Mouse (Mus musculus) kidney, postnatal 4 days (tissue): ENCODE data around the gene Ccdc97.
"Not testable (repeated sequence)": the region's sequence is repeated elsewhere in the genome, so short reads cannot be mapped to it uniquely, and the experiment has no call there.

Experiments
- DNase-seq, 2 experiments: peaks; one replicate each; pipeline ENCODE4 v3.0.0; 2021; ENCODE audit warnings: mixed read lengths in 2 of 2

Gene Ccdc97

DNA sequence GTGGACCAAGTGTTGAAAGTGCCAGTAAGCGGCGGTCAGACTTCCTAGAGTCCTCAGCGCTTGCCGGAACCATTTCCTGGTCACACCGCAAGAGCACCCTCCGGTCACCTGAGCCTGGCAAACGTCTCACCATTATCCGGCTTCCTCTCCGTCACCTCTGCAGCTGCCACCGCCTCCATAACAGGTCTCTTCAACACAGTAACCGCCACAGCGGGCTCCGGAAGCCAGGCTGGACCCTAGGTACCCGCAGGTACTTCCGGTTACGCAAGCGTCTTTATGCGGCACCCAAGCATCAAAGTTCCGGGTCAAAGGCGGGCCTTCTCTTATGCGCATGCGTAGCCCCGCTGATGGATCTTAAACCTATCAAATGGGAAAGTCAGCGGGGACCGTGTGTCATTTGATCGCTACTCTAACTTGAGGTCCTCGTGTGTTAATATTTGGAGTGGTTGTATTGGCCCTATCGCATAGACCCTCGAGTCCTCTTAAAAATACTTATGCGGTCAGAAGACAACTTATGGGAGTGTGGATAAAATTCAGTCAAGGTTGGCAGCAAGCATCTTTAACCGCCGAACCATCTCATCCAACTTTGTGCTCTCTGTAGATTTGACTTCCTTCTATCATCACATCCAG is at the start of gene Ccdc97:
Gene Ccdc97, minus strand, starts transcription at position 301 of the 630 bp plus-strand sequence.
- DNase-seq = peak; percentile 93 to 95

- no peak for DNase-seq
Measured at GRCm38 (mm10) chr7:25768229-25768628, 49.3 kb upstream of the Ccdc97 start.

- no peak for DNase-seq
Measured at GRCm38 (mm10) chr7:25766108-25766507, 47.2 kb upstream of the Ccdc97 start.

GRCm38 (mm10) chr7:25764221-25764620 is 45.3 kb upstream of the Ccdc97 start:
- peak; percentile 55 to 73 for DNase-seq

DNA sequence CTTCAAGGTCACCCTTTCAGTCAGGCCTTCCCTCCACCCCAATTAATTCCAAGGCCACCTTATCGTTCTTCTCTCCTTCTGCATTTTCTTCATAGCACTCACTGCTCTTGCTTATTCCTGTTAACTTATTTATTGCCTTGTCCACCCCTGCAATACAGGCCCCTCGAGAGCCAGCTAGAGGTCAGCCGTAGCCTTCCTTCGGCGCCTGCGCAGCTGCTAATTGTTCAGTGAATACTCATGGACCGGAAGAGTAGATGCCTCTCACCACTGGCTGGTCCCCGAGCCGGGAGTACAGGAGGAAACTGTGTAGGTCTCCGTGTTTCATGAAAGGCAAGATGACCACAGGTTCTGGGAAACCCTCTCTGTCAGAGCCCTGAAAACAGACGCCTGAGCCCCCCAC is 44.8 kb upstream of the Ccdc97 start:
- DNase-seq = peak; percentile 75 to 85

DNA sequence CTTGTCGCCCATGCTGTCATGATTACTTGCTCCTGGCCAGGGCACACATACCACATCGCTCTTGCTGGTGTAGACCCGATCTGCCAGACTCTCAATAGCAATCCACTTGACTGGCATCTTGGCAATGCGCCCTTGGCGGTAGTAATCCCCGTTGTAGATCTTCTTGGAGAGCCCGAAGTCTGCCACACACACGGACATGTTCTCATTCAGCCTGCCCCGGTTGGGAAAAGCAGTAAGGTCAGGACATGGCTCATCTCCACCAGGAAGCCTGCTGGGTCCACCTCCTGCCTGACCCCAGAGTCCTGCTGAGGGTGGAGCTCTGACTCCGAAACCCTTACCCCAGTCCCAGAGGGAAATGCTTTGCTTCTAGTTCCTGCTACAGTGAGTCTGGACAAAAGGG is 42.5 kb upstream of the Ccdc97 start:
- no peak for DNase-seq

DNA sequence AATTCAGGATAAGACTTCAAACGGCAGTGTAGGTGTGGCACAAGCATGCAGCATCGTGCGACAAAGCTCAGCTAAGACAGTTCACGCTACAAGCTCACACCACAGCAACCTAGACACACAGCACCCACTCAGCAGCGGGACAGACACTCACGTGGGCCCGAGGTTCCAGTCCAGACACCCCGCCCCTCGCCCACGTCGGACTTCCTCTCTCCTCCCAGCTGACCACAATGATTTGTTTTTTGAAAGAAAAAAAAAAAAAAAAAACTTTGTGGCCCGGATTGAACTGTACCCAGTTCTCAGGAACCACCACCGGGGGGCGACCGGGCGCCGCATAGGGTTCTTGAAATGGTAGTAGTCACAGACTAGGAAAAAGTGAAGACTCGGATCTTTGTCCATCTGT is 37.1 kb upstream of the Ccdc97 start:
- peak; percentile 96 to 97 for DNase-seq

GRCm38 (mm10) chr7:25755468-25755833 is 36.6 kb upstream of the Ccdc97 start:
- peak; percentile 71 to 83 for DNase-seq

DNA sequence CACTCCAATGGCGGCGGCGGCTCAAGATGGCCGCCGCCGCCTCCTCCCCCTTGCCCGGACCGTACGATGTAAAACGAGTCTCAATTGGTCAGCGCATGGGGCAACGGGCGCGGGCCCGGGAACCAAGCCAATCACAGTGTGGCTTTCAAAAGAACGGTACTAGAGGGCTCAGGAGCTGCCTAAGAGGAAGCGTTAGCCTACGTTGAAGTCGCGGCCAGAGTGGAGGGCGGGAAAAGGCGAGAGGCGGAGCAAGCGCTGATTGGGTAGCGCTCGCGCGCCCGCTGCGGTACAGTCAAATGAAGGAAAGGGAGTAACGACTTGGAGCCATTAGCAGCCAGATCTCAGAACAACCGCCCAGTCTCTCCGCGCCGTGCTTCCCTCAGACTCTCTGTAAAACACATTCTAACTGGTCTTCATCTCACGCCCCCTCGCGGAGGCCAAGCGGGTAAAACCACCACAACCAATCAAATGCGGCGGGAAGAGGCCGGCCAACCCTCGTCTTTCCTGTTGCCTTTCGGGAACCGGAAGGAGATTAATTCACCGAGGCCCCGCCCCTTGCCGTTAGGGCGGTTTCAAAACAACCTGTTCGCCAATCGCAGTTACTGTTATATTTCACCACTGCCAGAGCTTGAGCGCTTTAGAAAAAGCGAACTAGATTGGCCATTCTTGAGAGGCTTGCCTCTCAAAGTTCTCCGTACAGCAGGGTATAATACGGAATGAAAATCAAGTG is 36.0 kb upstream of the Ccdc97 start, which contains the start of gene Hnrnpul1:
Gene Hnrnpul1, minus strand, starts transcription at position 20 of the 730 bp plus-strand sequence.
- DNase-seq = peak; percentile 98 to 99

DNA sequence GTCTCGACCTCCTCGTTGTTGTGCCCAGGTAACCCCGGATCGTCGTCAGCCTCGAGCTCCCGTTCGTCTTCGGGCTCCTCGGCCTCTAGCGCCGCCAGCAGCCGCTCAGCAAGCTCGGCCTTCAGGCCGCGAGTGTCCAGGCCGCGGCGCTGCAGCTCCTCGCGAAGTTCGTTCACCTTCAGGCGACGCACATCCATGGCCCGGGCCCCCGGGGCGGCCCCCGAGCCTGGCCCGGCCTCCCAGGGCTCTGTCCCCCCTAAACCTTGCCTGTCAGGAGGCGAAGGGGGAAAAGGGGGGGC is 35.5 kb upstream of the Ccdc97 start:
- no peak for DNase-seq

DNA sequence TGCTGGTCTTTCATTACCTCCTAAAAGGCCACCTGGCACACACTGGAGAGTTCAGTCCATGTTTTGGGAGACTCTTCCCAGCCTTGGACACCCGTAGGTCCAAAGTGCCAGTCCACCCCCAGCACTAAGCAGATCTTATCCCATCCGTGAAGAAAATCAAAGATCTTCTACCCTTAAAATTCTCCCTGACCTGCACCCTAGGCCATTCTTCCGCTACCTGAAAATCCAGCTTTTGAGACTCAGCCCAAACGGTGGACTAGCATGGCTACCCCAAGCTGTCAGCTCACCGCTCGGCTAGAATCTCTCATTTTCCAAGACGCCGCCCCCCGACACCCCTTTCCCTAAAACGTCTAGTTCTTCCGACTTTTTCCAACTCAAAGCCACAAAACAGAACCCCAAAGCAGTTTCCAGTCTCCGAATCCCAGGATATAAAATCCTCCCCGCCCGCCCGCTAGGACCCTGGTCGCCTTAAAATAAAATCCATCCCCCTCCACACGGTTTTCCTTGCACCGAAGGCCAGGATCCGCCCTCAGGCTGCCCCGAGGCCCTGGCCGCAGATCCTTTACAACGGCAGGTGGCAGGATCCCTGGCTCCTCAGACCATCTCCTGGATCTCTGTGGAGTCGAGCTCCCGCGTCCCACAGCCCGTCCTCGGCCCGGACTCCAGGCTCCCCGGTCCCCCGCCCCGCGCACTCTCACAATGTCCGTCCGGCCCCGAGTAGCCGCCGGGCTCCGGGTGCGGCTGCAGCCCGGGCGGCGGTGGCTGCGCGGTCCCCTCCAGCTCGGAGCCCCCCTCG is 35.0 kb upstream of the Ccdc97 start:
- peak; percentile 69 to 78 for DNase-seq

- no peak for DNase-seq
Measured at GRCm38 (mm10) chr7:25753076-25753475, 34.2 kb upstream of the Ccdc97 start.

GRCm38 (mm10) chr7:25746844-25747243 is 28.0 kb upstream of the Ccdc97 start:
- DNase-seq = no peak

DNA sequence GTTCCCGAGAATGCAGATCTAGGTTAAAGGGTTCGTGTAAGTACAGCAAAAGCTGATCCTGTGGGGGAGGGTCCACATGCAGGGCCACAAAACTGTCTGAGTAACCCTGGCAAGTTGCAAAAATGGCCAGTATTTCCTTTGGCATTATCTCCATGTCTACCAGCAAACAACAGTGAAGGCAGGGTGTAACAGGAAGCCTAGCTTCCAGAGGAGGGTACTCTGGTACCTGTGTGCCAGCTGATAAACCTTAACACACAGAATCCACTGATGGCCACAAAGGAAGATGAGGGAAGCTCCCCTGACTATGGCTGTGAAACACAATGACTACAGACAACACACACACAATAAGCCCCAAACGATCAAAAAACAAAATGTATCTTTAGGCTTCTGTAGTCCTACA is 19.4 kb upstream of the Ccdc97 start:
- DNase-seq = no peak

GRCm38 (mm10) chr7:25736920-25737319 is 18.0 kb upstream of the Ccdc97 start:
- DNase-seq = no peak

- DNase-seq = no peak
Measured at GRCm38 (mm10) chr7:25734991-25735390, 16.1 kb upstream of the Ccdc97 start.

DNA sequence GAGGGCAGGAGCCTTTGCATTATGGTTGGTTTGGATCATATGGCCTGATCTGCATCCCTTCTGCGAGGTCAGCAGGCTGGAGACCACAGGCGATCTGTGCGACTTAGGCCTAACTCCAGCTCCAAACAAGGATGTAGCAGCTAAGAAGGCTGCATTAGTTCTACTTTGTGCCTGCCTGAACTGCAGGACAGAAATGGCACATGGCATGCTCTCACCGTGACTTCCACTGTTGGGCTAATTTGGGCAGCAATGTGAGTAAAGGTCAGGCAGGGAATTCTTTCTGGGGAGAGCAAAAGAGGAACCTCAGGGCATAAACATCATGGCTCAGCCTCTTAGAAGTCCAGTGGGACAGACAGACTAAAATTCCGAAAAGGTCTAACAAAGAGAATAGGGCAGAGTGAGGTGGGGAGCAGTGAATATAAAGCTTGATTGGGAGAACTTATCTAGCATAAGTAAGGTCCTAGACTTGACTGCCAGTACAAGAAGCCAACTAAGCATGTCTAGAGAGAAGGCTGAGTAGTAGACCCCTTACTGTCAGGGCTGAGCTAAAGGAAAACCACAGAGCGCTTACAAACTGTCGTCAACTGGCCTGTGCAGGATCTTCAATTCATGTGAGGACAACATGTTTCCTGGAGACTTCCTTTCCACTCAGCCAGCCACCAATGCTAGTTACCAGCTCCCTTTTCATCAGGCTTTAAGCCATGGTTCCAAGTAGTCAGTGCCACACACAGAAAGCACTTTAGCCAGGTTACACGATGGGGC is 12.6 kb upstream of the Ccdc97 start:
- DNase-seq = no peak

GRCm38 (mm10) chr7:25729862-25730261 is 11.0 kb upstream of the Ccdc97 start:
- DNase-seq = no peak

GRCm38 (mm10) chr7:25729396-25729795 is 10.5 kb upstream of the Ccdc97 start:
- no peak for DNase-seq

DNA sequence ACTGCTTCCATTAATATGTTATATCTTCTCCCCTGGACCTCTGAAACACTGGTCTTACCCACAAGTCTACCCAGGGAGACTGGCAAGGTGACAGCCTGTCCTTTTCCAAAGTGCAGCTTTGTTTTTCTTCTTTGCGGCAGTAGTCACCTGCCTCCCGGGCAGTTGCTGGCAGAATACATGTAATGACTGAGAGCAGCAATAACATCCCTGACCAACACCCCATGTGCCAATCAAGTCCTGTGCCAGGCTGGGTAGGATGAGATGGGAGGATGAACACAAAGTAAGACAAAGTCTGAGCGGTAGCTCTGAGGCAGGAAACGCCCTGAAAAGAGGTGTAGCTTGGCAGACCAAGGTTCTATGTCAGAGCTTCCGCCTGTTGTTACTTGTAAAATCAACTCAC is 8.9 kb upstream of the Ccdc97 start:
- no peak for DNase-seq

- no peak for DNase-seq
Measured at GRCm38 (mm10) chr7:25725886-25726285, 7.0 kb upstream of the Ccdc97 start.

DNA sequence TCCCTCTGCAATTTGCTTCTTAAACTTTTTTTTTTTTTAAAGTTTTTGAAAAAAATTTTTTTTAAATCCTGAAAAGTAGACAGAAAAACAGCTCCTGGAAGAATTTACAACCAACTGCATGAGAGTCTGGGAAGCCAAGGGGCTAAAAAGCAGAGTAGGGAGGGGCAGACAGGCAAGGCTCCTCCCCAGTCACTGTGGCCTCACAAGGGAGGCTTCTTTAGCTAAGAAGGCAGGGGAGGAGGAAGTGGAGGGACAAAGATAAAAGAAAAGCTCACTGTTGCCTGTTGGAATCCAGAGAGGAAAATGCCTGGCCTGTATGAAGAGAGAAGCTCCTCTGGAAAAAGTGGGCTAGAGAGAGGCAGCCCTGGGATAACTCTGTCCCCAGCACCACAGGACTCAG is 2.9 kb upstream of the Ccdc97 start:
- DNase-seq = not testable (repeated sequence)

GRCm38 (mm10) chr7:25720760-25721159 is 1.9 kb upstream of the Ccdc97 start:
- no peak for DNase-seq
